Mouse (Mus musculus): Measurements from ENCODE around the gene Dcaf5. TPM values are rescaled to one million over a fixed set of nuclear protein-coding genes. Genes with fewer than 3 reads are reported as not detected.
"Not testable (repeated sequence)": the region's sequence is repeated elsewhere in the genome, so short reads cannot be mapped to it uniquely, and the experiment has no call there.

The Dcaf5 gene
- total RNA-seq (2021) = 10 to 100 TPM; 33.0 to 35.4 TPM

DNA sequence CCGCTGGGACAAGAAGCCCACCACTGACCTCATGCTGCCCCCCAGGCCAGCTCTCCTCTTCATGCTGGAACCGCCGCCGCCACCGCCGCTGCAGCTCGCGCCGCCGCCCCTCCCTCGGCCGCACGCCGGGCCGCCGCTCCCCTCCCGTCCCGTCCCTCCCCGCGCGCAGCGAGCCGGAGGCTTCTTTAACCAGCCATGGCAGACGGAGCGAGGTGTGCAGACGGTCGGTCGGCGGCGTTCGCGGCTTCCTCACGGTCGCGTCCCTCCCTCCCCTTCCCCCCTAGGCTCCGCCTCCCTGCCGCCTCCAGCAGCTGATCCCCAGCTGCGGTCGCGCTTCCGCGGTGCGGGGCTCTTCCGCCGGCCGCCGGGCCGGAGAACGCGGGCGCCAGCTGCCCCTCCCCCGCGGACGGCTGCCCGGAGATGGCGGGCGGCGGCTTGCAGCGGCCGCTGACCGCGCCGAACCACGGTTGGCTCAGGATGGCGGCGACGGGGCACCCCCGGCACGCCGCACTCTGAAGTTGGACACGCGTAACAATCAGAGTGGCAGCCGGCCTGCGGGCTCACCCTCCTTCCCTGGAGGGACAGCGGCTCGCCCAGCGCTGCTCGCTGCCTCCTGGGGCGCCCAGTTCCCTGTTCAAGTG, at the start of gene Dcaf5:
Dcaf5 (minus strand) TSS at position 266 of the 641 bp plus-strand sequence.
- DNase-seq (ENCODE audit: low spot score) = peak; percentile 60
- intact Hi-C loops (cut with DNase I) = loop anchor here (2.0 kb wide), 1 partner anchor 26 kb away; the partner anchor contains the start of gene Exd2

DNA sequence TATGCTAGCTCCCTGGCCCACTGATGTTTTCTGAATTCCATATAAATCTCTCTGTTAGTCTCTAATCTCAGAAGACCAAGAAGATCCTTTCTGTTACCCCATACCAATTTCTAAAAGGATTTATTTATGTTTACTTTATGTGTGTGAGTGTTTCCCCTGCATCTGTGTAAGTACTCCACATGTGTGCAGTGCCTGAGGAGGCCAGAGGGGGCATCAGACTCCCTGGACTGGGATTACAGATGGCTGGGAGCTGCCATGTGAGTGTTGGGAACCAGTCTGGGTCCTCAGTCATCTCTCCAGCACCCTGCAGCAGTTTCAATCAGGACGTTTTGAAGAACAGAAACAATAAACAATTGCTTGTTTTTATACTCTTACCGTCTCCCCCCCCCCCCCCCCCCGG, 47.0 kb upstream of the Dcaf5 start:
- DNase-seq (ENCODE audit: low spot score) = no peak
- intact Hi-C loops (cut with DNase I) = no loop called here

DNA sequence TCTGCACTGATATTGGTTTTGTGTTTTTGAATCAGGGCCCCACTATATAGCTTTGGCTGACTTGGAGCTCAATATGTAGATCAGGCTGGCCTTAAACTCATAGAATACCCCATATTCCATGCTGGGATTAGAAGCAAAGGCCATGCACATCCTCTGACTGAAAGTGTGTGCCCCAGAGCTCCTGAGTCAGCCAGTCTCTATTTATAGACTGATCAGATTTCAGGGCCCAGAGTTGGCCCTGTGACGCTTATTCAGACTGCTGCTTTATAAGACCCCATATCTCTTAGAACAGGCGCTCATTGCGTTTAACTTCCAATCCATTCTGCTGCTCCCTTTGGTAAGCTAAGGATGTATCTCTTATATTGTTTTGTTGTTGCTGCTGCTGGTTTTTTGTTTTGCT, 43.6 kb upstream of the Dcaf5 start:
- intact Hi-C loops (cut with DNase I) = no loop called here
- DNase-seq (ENCODE audit: low spot score) = no peak

DNA sequence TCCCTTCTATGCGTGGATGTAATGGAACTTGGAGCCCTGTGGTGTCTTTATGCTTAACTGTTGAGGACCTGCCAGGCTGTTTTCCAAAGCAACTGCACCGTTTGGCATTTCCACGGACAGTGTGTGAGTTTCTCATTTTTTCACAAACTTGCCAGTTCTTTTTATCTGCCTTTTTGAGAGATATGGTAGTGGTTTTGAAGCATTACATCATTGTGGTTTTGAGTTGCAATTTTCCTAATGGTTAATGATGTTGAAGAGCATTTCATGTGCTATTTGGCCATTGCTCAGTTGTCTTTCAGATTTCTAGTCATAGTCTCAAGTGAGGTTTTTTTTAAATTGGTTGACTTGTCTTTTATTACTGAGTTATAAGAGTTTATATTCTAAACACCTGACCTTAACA, 37.3 kb upstream of the Dcaf5 start:
- no peak for DNase-seq (ENCODE audit: low spot score)
- intact Hi-C loops (cut with DNase I) = no loop called here

DNA sequence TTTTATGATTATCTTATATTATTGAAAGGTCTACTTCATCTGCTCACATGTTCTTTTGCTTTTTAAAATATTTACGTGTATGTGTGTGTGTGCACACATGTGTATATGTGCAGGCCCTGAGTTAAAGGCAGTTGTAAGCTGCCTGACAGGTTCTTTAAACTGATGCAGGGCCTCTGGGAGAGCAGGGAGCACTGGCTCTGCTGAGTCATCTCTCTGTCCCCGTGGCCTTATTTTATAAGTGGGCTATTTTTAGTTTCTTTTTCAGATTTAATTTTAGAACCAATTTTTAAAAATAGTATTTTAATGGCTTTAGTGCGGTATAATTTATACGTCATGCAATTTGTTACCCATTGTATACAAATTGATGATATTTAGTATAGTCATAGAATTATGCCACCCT, 35.5 kb upstream of the Dcaf5 start:
- DNase-seq (ENCODE audit: low spot score) = no peak
- intact Hi-C loops (cut with DNase I) = no loop called here

DNA sequence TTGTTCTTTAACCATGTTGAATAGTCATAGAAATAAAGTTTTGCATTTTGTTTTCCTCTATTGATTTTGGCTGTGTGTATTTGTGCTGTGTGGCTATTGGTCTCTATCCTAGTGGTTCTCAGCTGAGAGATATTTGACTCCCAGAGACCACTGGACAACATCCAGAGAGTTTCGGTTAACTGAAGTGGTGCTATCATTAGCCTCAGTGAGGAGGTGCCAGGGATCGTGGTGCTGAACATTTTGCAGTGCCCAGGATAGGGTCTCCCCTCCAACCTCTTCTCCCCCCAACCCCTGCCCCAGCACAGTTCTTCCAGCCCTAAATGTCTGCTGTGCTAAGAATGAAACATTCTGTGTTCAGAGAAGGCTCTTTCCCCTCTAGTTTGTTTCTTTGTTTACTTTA, 33.8 kb upstream of the Dcaf5 start:
- intact Hi-C loops (cut with DNase I) = no loop called here
- no peak for DNase-seq (ENCODE audit: low spot score)

DNA sequence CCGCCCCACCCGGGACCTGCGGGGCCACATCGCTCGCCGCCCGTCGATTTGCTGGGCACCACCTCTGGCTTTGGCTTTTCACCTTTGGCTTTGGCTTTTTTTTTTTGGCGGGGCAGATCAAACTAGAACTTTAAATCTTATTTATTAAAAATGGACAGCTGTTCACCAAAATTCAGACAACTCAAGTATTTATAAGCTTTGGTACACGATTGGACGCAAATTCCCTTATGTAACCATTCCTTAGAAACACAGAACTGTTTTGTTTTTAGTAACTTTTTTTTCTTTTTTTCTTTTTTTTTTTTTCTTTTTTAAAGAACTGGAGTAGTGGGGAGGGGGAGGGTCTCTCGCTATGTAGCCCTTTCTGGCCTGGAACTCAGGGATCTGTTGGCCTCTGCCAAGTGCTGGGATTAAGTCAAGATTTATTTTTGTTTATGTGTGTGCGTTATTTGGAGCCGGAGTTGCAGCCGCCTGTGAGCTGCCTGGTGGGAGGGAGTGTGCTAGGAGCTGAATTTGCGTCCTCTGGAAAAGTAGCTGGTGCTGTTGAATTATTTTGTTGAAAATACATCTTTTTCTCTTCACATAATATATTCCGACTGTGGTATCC, 27.4 kb upstream of the Dcaf5 start:
- no peak for DNase-seq (ENCODE audit: low spot score)
- intact Hi-C loops (cut with DNase I) = loop anchor here (2.0 kb wide), 1 partner anchor 27 kb away; the partner anchor contains the start of gene Dcaf5

DNA sequence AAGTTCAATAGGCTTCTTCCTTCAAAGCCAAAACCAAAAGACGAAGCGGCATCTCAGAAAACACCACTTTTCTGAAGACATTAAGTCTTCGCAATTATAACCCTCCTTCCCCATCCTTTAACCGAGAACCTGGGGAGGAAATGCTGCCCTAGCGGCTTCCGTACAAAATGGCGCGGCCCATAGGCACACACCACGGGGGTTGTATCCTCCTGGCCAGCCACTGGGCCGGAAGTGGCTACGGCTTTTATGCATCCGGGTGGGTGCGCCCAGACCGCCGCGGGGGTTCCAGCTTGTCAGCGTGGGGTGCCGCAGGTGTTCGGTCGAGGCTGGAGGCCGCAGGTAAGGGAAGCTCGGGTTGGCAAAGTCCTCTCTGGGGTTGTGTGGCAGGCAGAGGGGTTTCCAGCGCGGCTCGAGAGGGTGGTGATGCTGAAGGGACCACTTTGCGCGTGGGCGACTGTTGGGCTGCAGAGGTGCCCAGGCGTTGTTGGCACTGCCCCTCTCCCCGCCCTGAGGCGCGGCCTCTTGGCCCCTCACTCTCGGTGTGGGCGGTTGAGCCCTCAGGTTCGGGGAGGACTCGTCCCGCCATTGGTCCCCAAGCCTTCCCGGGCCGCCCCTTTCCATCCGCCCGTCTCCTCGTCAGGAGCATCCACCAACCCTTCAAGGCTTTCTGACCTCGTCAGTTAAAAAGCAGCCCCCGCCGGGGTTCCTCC, 26.7 kb upstream of the Dcaf5 start, which contains the start of gene Exd2:
Exd2 (plus strand) TSS at position 154 of the 710 bp plus-strand sequence.
- intact Hi-C loops (cut with DNase I) = loop anchor here (2.0 kb wide), 1 partner anchor 26 kb away; the partner anchor contains the start of gene Dcaf5
- DNase-seq (ENCODE audit: low spot score) = peak; percentile 78

DNA sequence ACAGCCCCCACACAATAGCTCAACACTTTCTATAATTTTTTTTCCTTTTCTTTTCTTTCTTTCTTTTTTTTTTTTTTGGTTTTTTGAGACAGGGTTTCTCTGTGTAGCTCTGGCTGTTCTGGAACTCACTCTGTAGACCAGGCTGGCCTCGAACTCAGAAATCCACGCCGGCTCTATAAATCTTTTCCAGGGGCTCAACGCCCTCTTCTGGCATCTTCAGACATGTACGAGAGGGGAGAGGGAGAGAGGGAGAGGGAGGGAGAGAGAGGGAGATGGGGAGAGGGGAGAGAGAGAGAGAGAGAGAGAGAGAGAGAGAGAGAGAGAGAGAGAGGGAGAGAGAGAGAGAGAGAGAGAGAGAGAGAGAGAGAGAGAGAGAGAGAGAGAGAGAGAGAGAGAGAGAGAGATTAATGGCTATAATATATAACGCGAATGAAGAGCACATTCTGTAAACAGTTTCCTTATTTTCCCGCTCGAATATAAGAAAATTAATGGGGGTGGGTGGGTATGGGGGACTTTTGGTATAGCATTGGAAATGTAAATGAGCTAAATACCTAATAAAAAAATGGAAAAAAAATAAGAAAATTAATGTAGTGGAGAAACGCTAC, 26.0 kb upstream of the Dcaf5 start:
- intact Hi-C loops (cut with DNase I) = loop anchor here (2.0 kb wide), 1 partner anchor 26 kb away; the partner anchor contains the start of gene Dcaf5
- not testable (repeated sequence) for DNase-seq (ENCODE audit: low spot score)

DNA sequence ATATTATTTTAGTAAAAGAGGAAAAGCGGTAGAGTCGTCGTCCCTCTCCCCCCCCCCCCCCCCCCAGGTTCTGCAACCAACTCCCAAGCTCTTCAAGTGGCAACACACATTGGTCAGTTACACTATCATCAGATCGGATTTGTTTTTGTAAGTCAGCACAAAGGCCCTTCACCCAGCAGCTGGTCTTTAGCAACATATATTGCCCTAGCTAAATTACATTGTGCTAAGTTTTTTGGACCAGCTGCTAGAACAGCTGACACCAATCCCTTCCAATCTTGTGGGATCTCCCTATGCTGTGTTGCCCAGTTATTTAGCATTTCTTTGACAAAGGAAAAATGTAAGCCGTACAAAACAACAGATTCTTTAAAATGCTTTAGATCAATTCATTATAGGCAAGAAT, 21.6 kb upstream of the Dcaf5 start:
- intact Hi-C loops (cut with DNase I) = no loop called here
- DNase-seq (ENCODE audit: low spot score) = no peak

DNA sequence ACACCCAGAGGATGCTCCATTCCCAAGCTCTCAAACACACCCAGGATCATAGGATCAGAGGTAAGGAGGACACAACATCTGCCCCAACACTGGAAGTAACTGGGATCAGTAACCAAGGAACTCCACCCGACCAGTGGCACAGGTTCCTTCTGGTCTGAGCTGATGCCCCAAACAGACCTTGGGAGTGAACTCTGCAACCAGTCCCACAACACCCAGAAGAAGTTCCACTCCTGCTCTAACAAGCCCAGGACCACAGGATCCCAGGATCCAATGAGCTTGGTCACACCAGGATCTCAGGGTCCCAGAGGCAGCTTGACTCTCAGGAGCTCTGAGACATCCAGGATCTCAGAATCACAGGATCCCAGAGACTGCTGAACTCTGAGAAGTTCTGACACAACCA, 17.1 kb upstream of the Dcaf5 start:
- intact Hi-C loops (cut with DNase I) = no loop called here
- no peak for DNase-seq (ENCODE audit: low spot score)

DNA sequence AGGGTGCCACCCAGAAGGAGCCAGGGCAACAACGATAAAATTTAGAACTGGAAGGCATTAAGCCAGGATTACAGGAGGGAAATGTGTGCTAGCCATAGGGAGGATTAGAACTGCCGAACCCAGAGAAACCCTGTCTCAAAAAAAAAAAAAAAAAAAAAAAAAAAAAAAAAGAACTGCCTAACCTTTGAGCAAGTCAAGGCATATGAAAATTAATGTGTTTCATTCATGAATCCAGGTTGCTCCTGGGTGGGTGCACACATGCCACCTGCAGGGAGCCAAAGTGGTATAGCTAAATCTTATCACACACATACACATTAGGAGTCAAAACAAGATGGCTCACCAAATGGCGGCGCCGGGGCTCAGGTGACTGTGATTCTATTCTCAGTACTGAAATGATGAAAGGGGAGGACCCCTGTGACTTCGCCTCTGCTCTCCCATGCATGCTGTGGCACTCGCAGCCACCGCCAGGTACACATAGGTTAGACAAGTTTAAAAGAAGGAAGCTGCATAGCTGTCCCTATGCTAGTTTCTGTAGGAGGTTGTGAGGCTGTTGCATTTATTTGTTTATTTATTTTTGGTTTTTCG, 8.2 kb upstream of the Dcaf5 start:
- no peak for DNase-seq (ENCODE audit: low spot score)
- intact Hi-C loops (cut with DNase I) = no loop called here

DNA sequence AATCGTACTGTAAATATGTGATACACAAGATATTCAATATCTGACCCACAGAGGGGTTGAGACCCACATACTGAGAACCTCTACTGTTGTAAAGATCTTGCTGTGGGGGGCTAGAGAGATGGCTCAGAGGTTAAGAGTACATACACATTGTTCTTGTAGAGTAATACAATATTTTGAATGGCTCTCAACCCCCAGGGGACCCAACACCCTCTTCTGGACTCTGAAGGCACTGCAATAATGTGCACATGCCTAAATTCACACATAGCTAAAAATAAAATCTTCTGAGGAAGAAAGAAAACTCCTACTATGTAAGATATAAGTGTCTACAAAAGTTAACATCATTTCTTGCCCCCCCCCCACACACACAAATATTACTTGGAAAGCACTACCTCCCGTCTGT, 4.6 kb upstream of the Dcaf5 start:
- no peak for DNase-seq (ENCODE audit: low spot score)
- intact Hi-C loops (cut with DNase I) = no loop called here

DNA sequence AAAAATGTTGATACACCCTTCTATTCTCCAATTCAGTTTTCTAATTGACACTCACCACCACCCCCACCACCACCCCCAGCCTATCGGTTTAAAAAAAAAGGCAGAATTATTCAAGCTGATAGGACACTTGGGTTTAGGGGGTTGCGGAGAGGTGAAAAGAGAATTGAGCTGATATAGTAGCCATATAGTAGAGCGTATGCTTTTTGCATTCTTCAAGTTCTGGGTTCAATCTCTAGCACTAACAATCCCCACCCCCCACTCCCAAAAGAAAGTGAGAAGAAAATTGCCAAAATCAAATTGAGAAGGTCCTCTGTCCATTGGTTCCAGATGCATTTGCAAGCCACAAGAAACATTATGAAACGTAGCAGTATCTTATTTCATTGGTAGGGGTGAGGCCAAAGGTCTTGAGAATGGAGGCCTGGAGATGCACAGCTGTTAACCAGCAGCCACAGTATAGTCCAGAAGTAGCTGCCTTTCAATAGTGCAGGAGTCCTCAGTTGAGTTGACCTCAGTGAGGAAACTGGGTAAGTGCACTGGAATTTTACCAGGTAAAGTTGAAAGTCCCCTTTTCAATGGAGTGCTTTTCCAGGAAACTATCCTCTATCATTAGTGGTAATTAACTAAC, 762 bp upstream of the Dcaf5 start:
- DNase-seq (ENCODE audit: low spot score) = no peak
- intact Hi-C loops (cut with DNase I) = loop anchor here (2.0 kb wide), 1 partner anchor 26 kb away; the partner anchor contains the start of gene Exd2

DNA sequence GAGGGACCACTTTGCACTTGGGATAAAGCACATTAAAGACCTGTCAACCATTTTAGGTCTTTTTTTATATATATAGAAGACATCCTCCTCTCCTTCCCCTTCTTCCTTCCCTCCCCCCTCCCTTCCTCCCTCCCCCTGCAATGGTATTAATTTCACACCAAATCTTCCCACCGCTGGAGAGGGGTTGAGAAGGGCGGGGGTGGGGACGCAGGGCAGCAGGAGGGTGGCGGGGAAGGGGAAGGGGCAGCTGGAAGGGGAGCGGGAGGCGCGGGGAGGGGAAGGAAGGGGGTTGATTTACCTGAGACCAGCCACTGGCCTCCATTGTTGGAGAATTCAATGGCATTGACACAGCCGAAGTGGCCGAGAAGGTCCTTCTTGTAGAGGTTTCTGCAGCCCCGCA, 514 bp downstream of the Dcaf5 start:
- DNase-seq (ENCODE audit: low spot score) = no peak
- intact Hi-C loops (cut with DNase I) = loop anchor here (2.0 kb wide), 1 partner anchor 27 kb away; the partner anchor contains the start of gene Exd2

DNA sequence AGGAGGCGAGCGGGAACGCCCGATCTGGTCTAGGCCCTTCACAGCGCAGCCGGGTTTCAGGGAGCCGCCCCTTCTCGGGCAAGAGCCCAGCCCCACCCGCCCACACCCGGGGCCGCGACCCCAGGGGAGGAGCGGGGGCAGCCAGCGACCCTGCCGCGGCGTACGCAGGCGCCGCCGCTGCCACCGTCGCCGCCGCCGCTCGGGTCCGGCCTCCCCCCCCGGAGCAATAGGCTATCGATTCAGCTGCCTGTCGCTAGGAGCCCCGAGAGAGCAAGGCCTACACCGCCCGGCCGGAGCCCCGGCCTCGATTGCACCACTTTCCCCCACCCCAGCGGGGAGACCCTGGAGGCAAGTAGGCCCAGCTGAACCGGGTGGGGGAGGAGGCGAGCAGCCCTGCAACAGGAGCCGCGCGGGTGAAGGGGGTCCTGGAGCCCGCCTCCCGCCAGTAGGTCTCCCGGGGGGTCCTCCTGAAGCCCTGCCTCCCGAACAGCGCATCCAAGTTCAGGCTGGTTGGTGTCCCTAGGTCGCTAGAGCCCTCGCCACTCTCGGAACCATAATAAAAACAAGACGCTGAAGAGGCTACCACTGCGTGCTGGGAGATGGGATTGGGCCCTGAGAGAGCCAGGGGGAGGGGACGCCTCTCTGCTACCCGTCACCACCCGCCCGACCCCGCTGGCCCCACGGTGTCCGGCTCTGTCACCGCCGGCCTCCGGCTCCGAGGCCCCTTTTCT, 1.3 kb downstream of the Dcaf5 start:
- intact Hi-C loops (cut with DNase I) = loop anchor here (5.0 kb wide), 1 partner anchor 43 kb away; no protein-coding TSS in a partner anchor
- DNase-seq (ENCODE audit: low spot score) = peak; percentile 60

DNA sequence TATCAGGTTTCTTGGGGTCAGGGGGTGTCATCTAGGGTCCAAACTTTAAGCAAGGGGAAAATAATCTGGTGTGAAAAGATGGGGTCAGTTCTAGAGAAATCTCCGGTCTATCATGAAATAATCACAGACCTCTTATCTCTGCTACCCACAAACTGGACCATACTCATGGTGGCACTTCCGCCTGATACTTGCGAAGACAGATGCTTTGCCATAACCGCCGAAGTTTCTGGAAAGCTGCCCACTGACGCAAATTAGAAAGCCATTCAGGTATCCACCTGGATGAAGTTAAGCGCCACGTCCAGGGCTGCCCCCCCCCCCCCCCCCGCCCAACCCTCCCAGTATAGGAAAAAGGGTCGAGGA, 1.8 kb downstream of the Dcaf5 start:
- intact Hi-C loops (cut with DNase I) = loop anchor here (5.0 kb wide), 1 partner anchor 42 kb away; no protein-coding TSS in a partner anchor
- DNase-seq (ENCODE audit: low spot score) = no peak

DNA sequence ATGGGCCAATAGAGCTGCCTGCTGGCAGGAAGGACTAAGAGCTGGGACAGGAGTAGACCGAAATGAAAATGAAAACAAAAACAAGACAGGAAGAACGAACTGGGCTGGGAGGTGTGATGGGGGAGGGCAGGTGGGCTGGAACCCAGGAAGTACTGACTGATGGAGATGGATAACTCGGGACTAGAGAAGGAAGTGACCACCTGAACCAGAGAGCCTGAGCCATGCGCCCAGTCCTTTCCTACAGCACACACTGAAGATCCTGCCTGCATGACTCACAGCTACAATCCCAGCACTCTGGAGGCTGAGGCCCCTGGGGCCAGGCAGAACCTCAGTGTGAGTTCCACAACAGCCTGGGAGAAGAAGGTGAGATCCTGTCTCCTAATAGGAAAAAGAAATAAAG, 3.1 kb downstream of the Dcaf5 start:
- intact Hi-C loops (cut with DNase I) = loop anchor here (5.0 kb wide), 1 partner anchor 41 kb away; no protein-coding TSS in a partner anchor

DNA sequence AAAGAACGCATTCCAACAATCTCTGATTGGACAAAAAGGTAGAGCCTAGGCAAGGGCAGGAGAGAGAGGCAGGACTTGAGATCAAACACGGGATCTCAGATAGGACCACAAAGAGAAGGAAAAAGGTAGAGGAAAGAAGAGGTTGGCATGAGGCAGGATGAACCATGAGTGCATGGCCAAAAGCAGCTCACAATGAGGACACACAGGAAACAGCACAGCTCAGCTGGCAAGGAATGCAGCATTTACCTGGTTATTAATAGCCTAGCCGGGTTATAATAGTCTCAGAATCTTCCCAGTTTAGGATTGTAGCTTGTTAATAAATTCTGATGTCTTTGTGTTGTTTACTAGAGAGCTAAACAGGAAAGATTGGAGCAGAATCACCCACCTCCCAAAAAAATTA, 8.7 kb downstream of the Dcaf5 start:
- DNase-seq (ENCODE audit: low spot score) = no peak
- intact Hi-C loops (cut with DNase I) = no loop called here

More for the DNA sequence above, 3.1 kb downstream of the Dcaf5 start:
- no peak for DNase-seq (ENCODE audit: low spot score)

All from heart, postnatal 25 days (tissue).